Mouse (Mus musculus) heart, embryonic 11.5 days (tissue): ENCODE measurements around the gene Pnpla6. TPM values are rescaled to one million over a fixed set of nuclear protein-coding genes. Genes with fewer than 3 reads are reported as not detected.
A peak's percentile ranks its signal among the peaks of the same experiment; 100 is the strongest.

Source experiments
- ATAC-seq: fragments of 200-750 bp; cut with Nextera tagmentation; replicated peaks from 2 replicates; pipeline ENCODE4 v1.8.0; 2017; ENCODE audit warnings: moderate library complexity; ENCODE audit not compliant: insufficient number of reproducible peaks, low FRiP score, low TSS enrichment
- H3K27ac ChIP-seq: fragments of 300-500 bp; sonication (generic); 2 replicates; pipeline ENCODE4 v1.5.1; 2014; ENCODE audit warnings: mild to moderate bottlenecking, low read depth, low read length
- H3K27me3 ChIP-seq: fragments of 300-500 bp; sonication (generic); 2 replicates; pipeline ENCODE4 v1.6.1; 2014; ENCODE audit warnings: mild to moderate bottlenecking, low read length, mixed read lengths; ENCODE audit not compliant: control insufficient read depth, insufficient read depth
- H3K36me3 ChIP-seq: fragments of 300-500 bp; sonication (generic); 2 replicates; pipeline ENCODE4 v1.6.1; 2014; ENCODE audit warnings: mild to moderate bottlenecking, low read length, moderate library complexity, mixed read lengths; ENCODE audit not compliant: control insufficient read depth, insufficient read depth
- H3K4me1 ChIP-seq: fragments of 300-500 bp; sonication (generic); 2 replicates; pipeline ENCODE4 v1.6.1; 2014; ENCODE audit warnings: low read length; ENCODE audit not compliant: control insufficient read depth, insufficient read depth
- H3K4me2 ChIP-seq: fragments of 300-500 bp; sonication (generic); 2 replicates; pipeline ENCODE4 v1.6.1; 2014; ENCODE audit warnings: mild to moderate bottlenecking, moderate library complexity
- H3K4me3 ChIP-seq: fragments of 300-500 bp; sonication (generic); 2 replicates; pipeline ENCODE4 v1.5.1; 2014; ENCODE audit warnings: low read depth, low read length
- H3K9ac ChIP-seq: fragments of 300-500 bp; sonication (generic); 2 replicates; pipeline ENCODE4 v1.6.1; 2014; ENCODE audit warnings: mild to moderate bottlenecking, low read depth, low read length, moderate library complexity
- H3K9me3 ChIP-seq: fragments of 300-500 bp; sonication (generic); replicated peaks from 2 replicates; pipeline ENCODE4 v1.6.1; 2016; ENCODE audit warnings: low read length; ENCODE audit not compliant: control insufficient read depth
- whole genome bisulfite sequencing: fragments of 180-500 bp; shearing (Covaris S2); extraction: QIAGEN DNeasy Blood & Tissue Kit; methylation state at CpG from one replicate; pipeline ENCODE4 v1.1.7; 2014; ENCODE audit not compliant: insufficient replicate concordance; 5-methylcytosine and 5-hydroxymethylcytosine counted together
- polyA plus RNA-seq: library from polyadenylated mRNA; unstranded; fragments of >200 nt; fragmentation: Nextera tagmentation; extraction: Ambion mirVana; gene quantifications from 2 replicates; pipeline ENCODE4 v1.2.1, GENCODE M21; 2014

The Pnpla6 gene
- polyA plus RNA-seq = 14.0 and 15.9 TPM in 2 replicates

DNA sequence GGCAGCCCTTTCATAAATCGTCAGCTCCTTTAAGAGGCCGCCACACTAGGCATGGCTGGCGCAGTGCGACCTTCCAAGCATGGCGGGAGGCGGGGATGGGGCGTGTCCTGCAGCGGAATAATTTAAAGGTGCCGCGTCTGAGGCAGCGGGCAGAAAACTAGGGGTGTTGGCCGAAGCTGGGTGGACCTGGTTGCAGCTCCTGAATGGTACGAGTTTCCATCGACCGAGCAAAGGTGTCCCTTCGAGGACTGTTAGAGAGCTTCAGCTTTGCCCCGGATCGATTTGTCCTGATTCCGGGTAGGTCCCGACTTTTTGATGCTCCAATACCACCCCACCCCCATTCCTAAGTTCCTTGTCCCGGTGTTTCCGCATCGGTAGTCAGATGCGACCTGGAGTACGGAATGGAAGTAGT, at the start of gene Pnpla6:
TSS of gene Pnpla6 (plus strand) at position 125 of the 412 bp plus-strand sequence.
- H3K27me3 ChIP-seq = no peaks in the 10 kb centered on the region
- peak within 1 kb of the TSS; percentile 60 for H3K27ac ChIP-seq
- whole genome bisulfite sequencing = under 1% methylated on average over 25 of the region's 25 CpGs
- peak; percentile 77 for ATAC-seq
- H3K4me3 ChIP-seq = peak within 1 kb of the TSS; percentile 69
- peak within 1 kb of the TSS; percentile 74 for H3K9ac ChIP-seq
- peaks cover 12% of the 10 kb centered on the region for H3K36me3 ChIP-seq
- H3K9me3 ChIP-seq = no peaks in the 10 kb centered on the region
- H3K4me1 ChIP-seq = 0 out of 2 replicates have a peak, but pooled peaks cover 2% of the 10 kb centered on the region
- peak within 1 kb of the TSS; percentile 98 for H3K4me2 ChIP-seq

DNA sequence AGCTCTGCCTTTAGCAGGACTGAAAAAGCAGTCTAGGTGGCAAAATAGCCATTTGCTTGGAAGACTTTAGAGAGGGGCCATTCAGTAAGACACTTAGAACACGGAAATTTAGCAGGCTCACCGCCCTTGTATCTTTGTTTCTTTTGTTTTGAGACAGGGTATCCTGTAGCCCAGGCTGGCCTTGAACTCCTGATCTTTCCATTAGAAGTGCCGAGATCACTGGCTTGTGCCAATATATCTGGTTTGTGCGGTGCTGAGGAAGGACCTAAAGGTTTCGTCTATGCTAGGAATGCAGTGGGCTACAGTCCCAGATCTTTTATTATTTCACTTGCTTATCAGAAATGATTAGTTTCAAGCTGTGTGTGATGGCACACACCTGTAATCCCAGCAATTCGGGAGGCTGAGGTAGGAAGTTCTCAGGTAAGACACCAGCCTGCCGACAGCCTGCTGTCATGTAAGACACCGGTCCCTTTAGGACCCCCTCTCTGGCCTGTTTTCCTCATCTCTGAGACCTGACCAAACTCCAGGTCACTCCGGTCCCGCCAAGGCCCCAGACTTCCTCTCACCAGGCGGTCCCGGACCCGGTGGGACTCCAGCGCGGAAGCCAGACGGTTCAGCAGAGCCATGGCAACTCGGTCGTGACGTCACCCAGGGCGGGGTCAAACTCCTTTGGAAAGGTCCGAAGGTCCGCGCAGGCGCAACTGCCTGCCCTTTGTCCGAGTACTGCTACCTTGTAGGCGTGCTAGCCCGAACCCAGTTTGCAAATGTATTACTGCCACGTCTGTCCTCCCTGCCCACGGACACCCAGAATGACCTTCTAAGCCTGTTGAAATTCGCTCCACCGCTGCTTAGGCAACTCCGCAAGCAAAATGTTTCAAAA, 47.9 kb upstream of the Pnpla6 start, which contains the start of gene Pex11g:
TSS of gene Pex11g (minus strand) at position 675 of the 880 bp plus-strand sequence.
- no peaks in the 10 kb centered on the region for H3K4me1 ChIP-seq
- peak within 1 kb of the TSS; percentile 77 for H3K9ac ChIP-seq
- 6% methylated on average over 32 of the region's 32 CpGs for WGBS
- peak; percentile 95 for ATAC-seq
- H3K4me2 ChIP-seq = peak within 1 kb of the TSS; percentile 76
- peak within 1 kb of the TSS; percentile 56 for H3K4me3 ChIP-seq
- peaks cover 4% of the 10 kb centered on the region; the same call in 1 of the 2 replicates for H3K36me3 ChIP-seq
- peak within 1 kb of the TSS; percentile 73 for H3K27ac ChIP-seq
- H3K27me3 ChIP-seq = no peaks in the 10 kb centered on the region
- no peaks in the 10 kb centered on the region for H3K9me3 ChIP-seq

DNA sequence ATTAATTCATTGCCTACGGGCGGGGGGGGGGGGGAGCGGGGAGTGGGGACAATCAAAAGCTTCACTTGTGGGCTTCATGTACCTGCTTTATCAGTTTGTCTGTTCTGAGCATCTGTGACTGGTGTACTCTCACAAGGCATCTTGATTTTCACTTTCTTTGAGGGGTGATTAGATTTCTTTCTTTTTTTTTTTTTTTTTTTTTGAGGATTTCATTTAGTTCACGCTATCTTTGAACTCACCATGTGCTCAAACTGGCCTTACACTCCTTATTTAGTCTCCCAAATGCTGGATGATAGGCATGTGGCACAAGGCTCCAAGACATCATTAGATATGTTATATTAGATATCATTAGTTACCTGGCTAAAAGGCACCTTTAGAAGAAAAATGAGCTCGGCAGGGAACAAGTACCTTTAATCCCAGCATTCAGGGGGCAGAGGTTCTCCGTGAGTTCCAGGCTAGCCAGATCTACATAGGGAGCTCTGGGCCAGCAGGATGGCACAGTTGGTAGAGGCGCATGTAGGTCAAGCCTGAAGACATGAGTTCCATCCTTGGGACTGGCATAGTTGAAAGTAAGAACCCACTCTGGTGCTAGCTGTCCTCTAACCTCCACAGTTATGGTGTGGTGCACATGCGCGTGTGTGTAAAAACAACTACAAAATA, 47.2 kb upstream of the Pnpla6 start:
- Histone ChIP-seq H3K9ac (peak overlapping the region; percentile 77), H3K4me3 (peak overlapping the region; percentile 56), H3K9me3 (no peaks in the 10 kb centered on the region), H3K36me3 (no peaks in the 10 kb centered on the region), H3K27me3 (no peaks in the 10 kb centered on the region), H3K4me2 (peak overlapping the region; percentile 76), H3K27ac (peak overlapping the region; percentile 73), H3K4me1 (no peaks in the 10 kb centered on the region)
- ATAC-seq = 0 out of 2 replicates have a peak, but pooled peaks have one; percentile 20
- 50% methylated on average over 9 of the region's 9 CpGs for WGBS

DNA sequence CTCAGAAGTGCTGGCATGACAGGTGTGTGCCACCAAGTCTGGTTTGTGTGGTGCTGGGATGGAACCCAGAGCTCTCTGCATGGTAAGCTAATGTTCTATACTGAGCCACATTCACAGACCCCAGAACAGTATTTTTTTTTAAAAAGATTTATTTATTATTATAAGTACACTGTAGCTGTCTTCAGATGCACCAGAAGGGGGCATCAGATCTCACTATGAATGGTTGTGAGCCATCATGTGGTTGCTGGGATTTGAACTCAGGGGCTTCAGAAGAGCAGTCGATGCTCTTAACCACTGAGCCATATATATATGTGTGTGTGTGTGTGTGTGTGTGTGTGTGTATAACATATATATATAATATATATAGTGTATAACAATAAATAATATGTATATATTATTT, 46.3 kb upstream of the Pnpla6 start:
- no peak overlapping the region for H3K9ac ChIP-seq
- no peak for ATAC-seq
- H3K27ac ChIP-seq = no peak overlapping the region
- no peaks in the 10 kb centered on the region for H3K4me1 ChIP-seq
- no peaks in the 10 kb centered on the region for H3K27me3 ChIP-seq
- no peaks in the 10 kb centered on the region for H3K9me3 ChIP-seq
- no peak overlapping the region for H3K4me2 ChIP-seq
- H3K36me3 ChIP-seq = no peaks in the 10 kb centered on the region
- 78% methylated on average over 1 of the region's 1 CpGs for WGBS
- H3K4me3 ChIP-seq = no peak overlapping the region

DNA sequence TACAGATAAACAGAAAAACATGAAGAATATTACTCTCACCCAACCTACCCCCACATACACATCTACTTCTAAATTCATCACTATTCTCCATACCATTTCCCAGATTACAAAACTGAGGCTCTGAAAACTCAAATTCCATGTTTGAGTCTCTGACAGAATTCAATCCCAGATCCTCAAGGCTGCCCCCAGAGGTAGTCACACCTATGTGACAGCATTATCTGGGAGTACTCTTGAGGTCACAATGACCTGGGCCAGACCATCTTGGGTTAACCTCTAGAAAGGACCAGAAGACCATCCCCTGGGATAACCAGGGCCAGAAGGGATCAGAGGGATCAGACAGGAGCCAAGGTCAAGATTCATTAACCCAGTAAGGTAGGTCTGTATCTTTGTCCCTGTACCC, 44.6 kb upstream of the Pnpla6 start, which contains the start of gene Tex45:
TSS of gene Tex45 (plus strand) at position 301 of the 400 bp plus-strand sequence.
- Histone ChIP-seq H3K4me2 (no peak within 1 kb of the TSS), H3K27me3 (no peaks in the 10 kb centered on the region), H3K4me1 (no peaks in the 10 kb centered on the region), H3K9ac (no peak within 1 kb of the TSS), H3K9me3 (no peaks in the 10 kb centered on the region), H3K4me3 (no peak within 1 kb of the TSS), H3K36me3 (no peaks in the 10 kb centered on the region), H3K27ac (no peak within 1 kb of the TSS)
- ATAC-seq = no peak

DNA sequence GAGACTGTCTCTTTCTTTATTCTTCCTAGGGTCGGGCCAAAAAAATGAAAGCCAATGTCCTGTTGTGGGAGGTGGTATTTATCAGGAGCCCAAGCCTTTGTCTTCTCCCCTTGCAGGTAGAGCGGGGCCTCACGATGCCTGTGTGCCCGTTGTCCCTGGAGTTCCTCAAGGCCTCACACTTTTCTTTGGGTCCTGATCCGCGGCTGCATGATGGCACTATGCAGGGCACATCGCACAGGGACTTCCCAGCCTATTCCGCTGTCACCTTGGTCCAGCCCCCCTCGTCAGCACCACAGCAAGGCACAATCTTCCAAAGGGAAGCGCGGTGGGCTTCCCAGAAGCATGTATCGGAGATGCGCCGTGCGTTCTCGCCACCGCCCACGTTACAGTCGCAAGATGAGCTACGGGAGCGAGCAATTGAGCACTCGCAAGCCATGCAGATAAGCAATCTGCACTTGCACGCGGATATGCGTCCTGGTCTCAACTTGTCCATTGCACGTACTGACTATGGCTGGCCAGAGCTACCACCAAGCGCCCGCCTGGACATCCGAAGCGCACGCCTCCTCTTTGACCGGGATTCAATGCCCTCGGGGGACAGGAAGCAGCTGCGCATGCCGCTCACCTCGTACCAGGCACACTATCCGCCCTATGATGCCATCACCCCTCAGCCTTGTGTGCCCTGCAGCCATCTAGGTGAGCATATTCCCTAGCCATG, 39.3 kb upstream of the Pnpla6 start:
- peak overlapping the region; percentile 17 for H3K9ac ChIP-seq
- ATAC-seq = no peak

DNA sequence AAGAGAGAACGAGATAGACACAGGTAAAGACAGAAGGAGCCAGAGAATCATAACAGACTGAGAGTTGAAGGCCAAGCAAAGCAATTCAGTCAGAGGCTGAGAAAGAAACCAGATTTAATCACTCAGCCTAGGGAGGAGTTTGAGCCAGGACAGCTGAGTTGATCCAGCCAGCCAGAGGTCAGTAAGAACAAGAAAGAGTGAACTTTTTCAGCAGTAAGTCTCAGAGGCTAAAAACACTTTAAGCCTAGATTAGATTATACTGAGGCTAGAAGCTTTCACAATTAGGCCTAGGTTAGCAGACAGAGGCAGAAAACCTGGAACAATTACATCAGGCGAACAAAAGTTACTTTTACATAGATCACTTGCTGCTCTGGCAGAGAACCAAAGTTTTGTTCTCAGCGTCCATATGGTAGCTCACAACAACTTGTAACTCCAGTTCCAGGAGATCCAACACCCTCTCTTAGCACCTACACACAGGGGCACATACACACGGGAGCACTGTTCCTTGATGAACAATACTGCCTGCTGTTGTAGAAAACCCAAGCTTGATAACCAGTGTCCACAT, 34.9 kb upstream of the Pnpla6 start:
- H3K9ac ChIP-seq = no peak overlapping the region
- 0 out of 2 replicates have a peak, but pooled peaks cover 2% of the 10 kb centered on the region for H3K4me1 ChIP-seq
- H3K36me3 ChIP-seq = no peaks in the 10 kb centered on the region
- H3K4me3 ChIP-seq = no peak overlapping the region
- 0 out of 2 replicates have a peak overlapping the region, but pooled peaks have one; percentile 17 for H3K27ac ChIP-seq
- no peaks in the 10 kb centered on the region for H3K9me3 ChIP-seq
- no peak for ATAC-seq
- no peak overlapping the region for H3K4me2 ChIP-seq
- 57% methylated on average over 4 of the region's 4 CpGs for WGBS
- peaks cover 6% of the 10 kb centered on the region; the same call in 1 of the 2 replicates for H3K27me3 ChIP-seq

More for the DNA sequence above, 39.3 kb upstream of the Pnpla6 start:
- Histone ChIP-seq H3K36me3 (no peaks in the 10 kb centered on the region), H3K27ac (no peak overlapping the region), H3K4me3 (peak overlapping the region; percentile 32), H3K9me3 (no peaks in the 10 kb centered on the region), H3K4me2 (peak overlapping the region; percentile 67), H3K27me3 (peaks cover 6% of the 10 kb centered on the region; the same call in 1 of the 2 replicates), H3K4me1 (0 out of 2 replicates have a peak, but pooled peaks cover 2% of the 10 kb centered on the region)
- WGBS = 18% methylated on average over 37 of the region's 37 CpGs

DNA sequence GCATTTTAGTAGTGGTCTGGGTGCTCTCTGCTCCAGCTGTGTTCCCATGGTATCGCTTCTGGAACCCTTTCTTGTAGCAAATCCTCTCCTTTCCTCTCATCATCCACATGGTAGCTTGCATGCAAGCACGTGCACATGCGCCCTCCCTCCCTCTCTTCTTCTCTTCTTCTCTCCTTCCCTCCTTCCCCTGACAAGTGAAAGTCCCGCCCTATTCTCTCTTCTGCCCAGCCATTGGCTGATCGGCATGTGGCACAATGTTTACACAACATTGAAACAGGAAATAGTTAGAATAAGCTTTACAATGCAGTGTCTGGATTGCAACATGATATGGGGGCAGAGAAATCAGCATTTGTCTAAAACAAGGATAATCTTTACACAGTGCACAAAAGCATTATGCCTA, 33.6 kb upstream of the Pnpla6 start:
- Histone ChIP-seq H3K4me2 (no peak overlapping the region), H3K4me3 (no peak overlapping the region), H3K9me3 (no peaks in the 10 kb centered on the region), H3K27me3 (peaks cover 6% of the 10 kb centered on the region; the same call in 1 of the 2 replicates), H3K36me3 (no peaks in the 10 kb centered on the region), H3K9ac (no peak overlapping the region), H3K4me1 (no peaks in the 10 kb centered on the region), H3K27ac (no peak overlapping the region)
- 57% methylated on average over 5 of the region's 5 CpGs for WGBS
- ATAC-seq = no peak
